Mouse (Mus musculus) midbrain, embryonic 11.5 days (tissue): ENCODE measurements around the gene Fam83d. TPM values are rescaled to one million over a fixed set of nuclear protein-coding genes. Genes with fewer than 3 reads are reported as not detected.

Source experiments
- ATAC-seq: fragments of 200-750 bp; cut with Nextera tagmentation; 2 replicates; pipeline ENCODE4 v1.8.0; 2017; ENCODE audit warnings: moderate TSS enrichment, moderate library complexity; ENCODE audit not compliant: low FRiP score
- DNase-seq: peaks from one replicate; pipeline ENCODE4 v3.0.0; 2015; ENCODE audit warnings: low spot score; ENCODE audit errors: missing footprints
- H3K27ac ChIP-seq: fragments of 300-500 bp; sonication (generic); 2 replicates; pipeline ENCODE4 v1.5.1; 2014; ENCODE audit warnings: low read depth, low read length
- H3K27me3 ChIP-seq: fragments of 300-500 bp; sonication (generic); 2 replicates; pipeline ENCODE4 v1.6.1; 2014; ENCODE audit warnings: mild to moderate bottlenecking, low read length, moderate library complexity, mixed read lengths; ENCODE audit not compliant: control insufficient read depth, insufficient read depth
- H3K36me3 ChIP-seq: fragments of 300-500 bp; sonication (generic); 2 replicates; pipeline ENCODE4 v1.6.1; 2014; ENCODE audit warnings: mild to moderate bottlenecking, low read length, moderate library complexity, mixed read lengths; ENCODE audit not compliant: control insufficient read depth, insufficient read depth
- H3K4me1 ChIP-seq: fragments of 300-500 bp; sonication (generic); 2 replicates; pipeline ENCODE4 v1.6.1; 2014; ENCODE audit warnings: low read length; ENCODE audit not compliant: control insufficient read depth, insufficient read depth
- H3K4me2 ChIP-seq: fragments of 300-500 bp; sonication (generic); 2 replicates; pipeline ENCODE4 v1.6.1; 2014; ENCODE audit warnings: mild to moderate bottlenecking, moderate library complexity
- H3K4me3 ChIP-seq: fragments of 300-500 bp; sonication (generic); 2 replicates; pipeline ENCODE4 v1.5.1; 2014; ENCODE audit warnings: low read depth, low read length
- H3K9ac ChIP-seq: fragments of 300-500 bp; sonication (generic); 2 replicates; pipeline ENCODE4 v1.6.1; 2014; ENCODE audit warnings: low read length
- H3K9me3 ChIP-seq: fragments of 300-500 bp; sonication (generic); 2 replicates; pipeline ENCODE4 v1.6.1; 2016; ENCODE audit warnings: low read length; ENCODE audit not compliant: control insufficient read depth
- WGBS: fragments of 180-500 bp; shearing (Covaris S2); extraction: QIAGEN DNeasy Blood & Tissue Kit; methylation state at CpG from one replicate; pipeline ENCODE4 v1.1.7; 2014; 5-methylcytosine and 5-hydroxymethylcytosine counted together
- polyA plus RNA-seq: library from polyadenylated mRNA; unstranded; fragments of >200 nt; fragmentation: Nextera tagmentation; extraction: Ambion mirVana; gene quantifications from 2 replicates; pipeline ENCODE4 v1.2.1, GENCODE M21; 2014

The Fam83d gene
- polyA plus RNA-seq = 48.5 and 48.8 TPM in 2 replicates

DNA sequence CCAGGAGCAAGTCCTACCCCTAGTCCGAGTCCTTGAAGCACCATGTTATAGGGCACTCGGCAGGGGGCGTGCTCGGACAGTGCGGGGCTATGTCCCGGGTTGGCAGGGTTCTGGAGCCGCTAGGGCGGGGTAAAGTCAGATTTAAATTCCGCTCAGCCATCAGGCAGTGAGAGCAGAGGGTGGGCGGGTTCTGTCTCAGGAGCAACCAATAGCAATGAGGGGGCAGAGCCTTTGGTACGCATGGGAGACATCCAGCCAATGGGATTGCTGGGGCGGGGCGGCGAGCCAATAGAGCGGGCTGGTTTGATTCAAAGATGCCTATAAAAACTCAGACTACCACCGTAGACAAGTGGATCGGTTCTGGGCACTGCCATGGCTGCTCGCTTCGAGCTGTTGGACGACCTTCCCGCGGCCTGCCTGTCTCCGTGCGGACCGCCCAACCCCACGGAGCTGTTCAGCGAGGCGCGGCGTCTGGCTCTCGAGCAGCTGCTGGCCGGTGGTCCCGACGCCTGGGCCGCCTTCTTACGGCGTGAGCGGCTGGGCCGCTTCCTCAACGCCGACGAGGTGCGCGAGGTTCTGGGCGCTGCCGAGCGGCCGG is at the start of gene Fam83d:
TSS of gene Fam83d (plus strand) at position 352 of the 598 bp plus-strand sequence.
- H3K9ac ChIP-seq = peak within 1 kb of the TSS; percentile 80
- WGBS = under 1% methylated on average over 48 of the region's 48 CpGs

DNA sequence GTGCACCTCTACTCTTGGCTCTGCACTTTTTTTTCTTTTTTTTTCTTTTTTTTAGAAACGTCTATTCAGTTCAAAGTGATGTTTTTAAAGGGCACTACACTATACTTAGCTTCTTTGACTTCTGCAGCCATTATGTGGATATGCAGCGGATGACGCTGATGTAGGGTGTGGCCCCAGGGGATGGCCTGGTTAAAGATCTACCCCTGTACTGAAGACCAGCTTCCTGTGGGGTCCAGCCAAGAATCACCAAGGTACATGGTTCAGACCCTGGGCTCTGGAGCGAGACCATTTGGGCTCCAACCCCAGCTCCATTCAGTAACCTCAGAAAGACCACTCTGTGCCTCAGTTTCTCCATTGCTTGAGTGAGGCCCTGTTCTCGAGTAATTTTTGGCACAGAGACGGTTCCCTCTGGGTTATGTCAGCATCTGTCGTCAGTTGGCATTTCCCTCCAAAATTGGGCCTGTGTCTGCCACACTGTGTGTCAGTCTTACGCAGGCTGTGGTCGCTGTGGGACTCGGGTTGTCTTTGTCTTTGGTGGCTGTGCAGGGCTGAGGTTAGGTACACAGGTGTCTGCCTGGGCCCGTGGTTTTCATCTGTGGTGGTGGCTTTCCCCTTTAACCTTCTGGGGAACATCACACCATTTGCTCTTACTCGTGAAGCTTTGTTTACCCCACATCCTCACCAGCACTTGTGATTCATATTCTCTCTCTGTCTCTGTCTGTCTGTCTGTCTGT is 48.9 kb upstream of the Fam83d start:
- no peaks in the 10 kb centered on the region for H3K36me3 ChIP-seq
- no peak overlapping the region for H3K4me2 ChIP-seq
- no peak for DNase-seq
- WGBS = 87% methylated on average over 12 of the region's 12 CpGs
- peaks cover 10% of the 10 kb centered on the region for H3K4me1 ChIP-seq
- no peak overlapping the region for H3K4me3 ChIP-seq
- H3K9ac ChIP-seq = no peak overlapping the region
- H3K27me3 ChIP-seq = no peaks in the 10 kb centered on the region
- ATAC-seq = no peak
- H3K27ac ChIP-seq = no peak overlapping the region
- no peaks in the 10 kb centered on the region for H3K9me3 ChIP-seq

More for the DNA sequence above, at the start of gene Fam83d:
- Histone ChIP-seq H3K36me3 (no peaks in the 10 kb centered on the region), H3K9me3 (no peaks in the 10 kb centered on the region), H3K4me3 (peak within 1 kb of the TSS; percentile 89), H3K4me1 (peaks cover 26% of the 10 kb centered on the region), H3K27me3 (no peaks in the 10 kb centered on the region), H3K4me2 (peak within 1 kb of the TSS; percentile 84), H3K27ac (peak within 1 kb of the TSS; percentile 35)
- ATAC-seq (peak; percentile 99), DNase-seq (peak; percentile 99)

DNA sequence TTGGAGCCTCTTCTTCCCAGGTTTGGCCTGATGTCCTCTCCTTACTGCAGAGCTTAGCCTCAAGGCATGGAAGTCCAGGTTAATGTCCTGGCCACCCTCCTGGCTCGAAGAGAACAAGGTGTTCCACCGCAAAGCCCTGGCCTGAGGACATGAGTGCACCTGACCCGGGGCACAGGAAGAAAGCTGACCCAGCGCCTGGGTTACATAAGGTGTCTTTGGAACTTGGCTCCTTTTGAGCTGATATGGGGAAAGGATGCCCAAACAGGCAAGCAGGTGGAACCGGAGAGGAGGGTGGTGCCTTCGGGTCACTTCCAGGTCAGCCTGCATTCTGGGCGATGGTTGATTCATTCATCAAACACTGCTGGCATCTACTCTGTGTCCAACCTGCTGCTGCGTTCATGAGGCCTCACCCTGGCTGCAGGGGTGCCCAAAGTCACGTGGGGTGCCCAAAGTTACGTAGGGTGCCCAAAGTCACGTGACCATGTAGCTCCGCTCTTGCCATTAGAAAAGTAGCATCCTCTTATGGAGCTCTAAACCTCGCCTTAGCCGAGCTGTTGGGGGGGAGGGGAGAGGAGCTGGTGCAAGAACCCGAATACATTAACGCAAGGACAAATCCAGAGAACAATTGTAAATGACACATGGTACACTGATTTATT is 47.0 kb upstream of the Fam83d start:
- H3K36me3 ChIP-seq = no peaks in the 10 kb centered on the region
- 78% methylated on average over 16 of the region's 16 CpGs for WGBS
- 0 out of 2 replicates have a peak, but pooled peaks have one; percentile 7 for ATAC-seq
- DNase-seq = no peak
- no peak overlapping the region for H3K27ac ChIP-seq
- no peak overlapping the region for H3K4me3 ChIP-seq
- H3K4me2 ChIP-seq = no peak overlapping the region
- H3K9me3 ChIP-seq = no peaks in the 10 kb centered on the region
- no peaks in the 10 kb centered on the region for H3K27me3 ChIP-seq
- H3K9ac ChIP-seq = no peak overlapping the region
- peaks cover 10% of the 10 kb centered on the region for H3K4me1 ChIP-seq

DNA sequence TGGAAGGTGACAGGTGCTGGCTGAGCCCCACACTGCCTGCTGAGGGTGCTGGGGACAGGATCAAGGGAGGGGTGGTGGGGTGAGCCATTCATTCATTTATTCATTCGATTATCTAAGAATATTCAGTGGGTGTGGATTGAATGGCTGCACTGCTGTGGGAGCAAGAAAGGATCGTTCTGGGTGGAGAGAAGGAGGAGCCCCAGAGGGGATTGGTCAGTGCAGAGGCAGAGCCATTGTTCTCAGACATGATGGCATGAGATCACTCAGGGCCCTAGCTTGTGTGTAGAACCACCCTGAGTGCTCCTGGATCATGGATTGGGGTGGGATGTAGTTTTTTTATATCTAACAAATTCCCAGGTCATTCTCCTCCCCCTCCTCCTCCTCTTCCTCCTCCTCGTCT is 46.4 kb upstream of the Fam83d start:
- Histone ChIP-seq H3K4me1 (peaks cover 7% of the 10 kb centered on the region), H3K27ac (no peak overlapping the region)
- WGBS = 48% methylated on average over 3 of the region's 3 CpGs

DNA sequence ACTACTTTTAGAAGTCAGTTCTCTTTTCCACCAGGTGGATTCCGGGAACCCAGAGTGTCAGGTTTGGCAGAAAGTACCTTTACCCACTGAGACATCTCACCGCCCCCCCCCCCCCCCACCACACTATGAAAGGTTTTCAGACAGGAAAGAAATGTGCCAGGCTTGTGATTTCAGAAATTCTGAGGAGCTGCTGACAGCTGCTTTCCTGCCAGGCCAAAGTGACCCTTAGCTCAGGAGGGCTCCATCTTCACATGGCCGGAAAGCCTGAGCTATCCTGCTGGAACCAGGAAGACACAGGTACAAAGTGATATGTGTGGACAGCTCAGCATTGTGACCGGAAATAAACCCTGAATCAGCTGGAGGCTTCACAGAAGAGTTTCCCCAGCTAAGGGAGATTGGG is 45.8 kb upstream of the Fam83d start:
- Histone ChIP-seq H3K36me3 (no peaks in the 10 kb centered on the region), H3K27me3 (no peaks in the 10 kb centered on the region), H3K4me3 (no peak overlapping the region), H3K4me1 (peaks cover 7% of the 10 kb centered on the region), H3K4me2 (no peak overlapping the region), H3K9me3 (no peaks in the 10 kb centered on the region), H3K9ac (no peak overlapping the region), H3K27ac (no peak overlapping the region)
- ATAC-seq = no peak
- WGBS = 90% methylated on average over 4 of the region's 4 CpGs
- peak; percentile 74 for DNase-seq

More for the DNA sequence above, 46.4 kb upstream of the Fam83d start:
- ATAC-seq (peak; percentile 57; the same call in 1 of the 2 replicates), DNase-seq (no peak)
- Histone ChIP-seq H3K4me2 (no peak overlapping the region), H3K9ac (no peak overlapping the region), H3K27me3 (no peaks in the 10 kb centered on the region), H3K4me3 (no peak overlapping the region), H3K36me3 (no peaks in the 10 kb centered on the region), H3K9me3 (no peaks in the 10 kb centered on the region)

DNA sequence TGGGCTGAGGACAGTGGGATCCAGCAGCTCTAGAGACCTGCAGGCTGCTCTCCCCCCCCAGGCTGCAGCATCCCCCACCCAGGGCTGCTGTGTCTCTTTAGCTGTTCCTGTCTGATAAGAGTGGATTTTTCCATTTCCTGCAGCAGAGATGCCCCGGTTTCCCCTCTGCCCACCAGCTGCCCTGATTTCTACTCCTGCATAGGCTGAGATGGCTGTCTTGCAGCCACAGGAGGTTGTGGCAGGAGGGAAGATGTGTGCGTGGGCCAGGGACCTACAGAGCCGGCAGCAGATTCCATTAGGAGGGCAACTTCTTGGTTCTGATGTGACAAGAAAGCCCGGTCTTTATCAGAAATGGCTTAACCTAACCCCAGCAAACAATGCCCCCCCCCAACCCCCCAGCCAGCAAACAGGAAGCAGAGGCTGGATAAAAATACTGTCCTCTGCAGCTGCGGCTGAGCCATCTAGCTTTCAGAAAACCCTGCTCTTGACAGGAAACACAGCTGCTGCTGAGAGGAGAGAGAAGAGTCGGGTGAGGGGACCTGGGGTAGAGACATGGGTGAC is 44.8 kb upstream of the Fam83d start:
- Histone ChIP-seq H3K4me2 (no peak overlapping the region), H3K36me3 (no peaks in the 10 kb centered on the region), H3K4me3 (no peak overlapping the region), H3K4me1 (peaks cover 7% of the 10 kb centered on the region), H3K9ac (no peak overlapping the region), H3K27me3 (no peaks in the 10 kb centered on the region), H3K27ac (no peak overlapping the region), H3K9me3 (no peaks in the 10 kb centered on the region)
- ATAC-seq = no peak
- DNase-seq = peak; percentile 84
- 67% methylated on average over 6 of the region's 6 CpGs for WGBS

DNA sequence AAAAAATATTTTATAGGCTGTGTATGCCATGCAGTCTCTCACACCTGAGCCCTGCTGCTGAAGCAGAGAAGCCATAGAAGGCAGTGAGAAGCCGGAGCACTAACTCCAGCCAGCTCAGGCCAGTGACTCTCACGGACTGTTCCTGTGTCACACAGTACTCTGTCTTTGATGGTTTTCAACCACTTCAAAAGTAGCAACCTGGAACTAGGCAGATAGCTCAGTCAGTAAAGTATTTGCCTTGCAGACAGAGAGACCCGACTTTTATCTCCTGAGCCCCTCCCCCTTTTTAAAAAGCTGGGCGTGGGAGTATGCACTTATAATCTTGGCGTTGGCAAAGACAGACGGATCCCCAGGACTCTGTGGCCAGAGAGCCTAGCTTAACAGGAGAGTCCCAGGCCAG is 44.1 kb upstream of the Fam83d start:
- Histone ChIP-seq H3K9me3 (no peaks in the 10 kb centered on the region), H3K27ac (no peak overlapping the region), H3K4me2 (no peak overlapping the region), H3K4me1 (peaks cover 7% of the 10 kb centered on the region), H3K4me3 (no peak overlapping the region), H3K36me3 (no peaks in the 10 kb centered on the region), H3K9ac (no peak overlapping the region), H3K27me3 (no peaks in the 10 kb centered on the region)
- WGBS = 55% methylated on average over 6 of the region's 6 CpGs
- ATAC-seq (no peak), DNase-seq (no peak)

DNA sequence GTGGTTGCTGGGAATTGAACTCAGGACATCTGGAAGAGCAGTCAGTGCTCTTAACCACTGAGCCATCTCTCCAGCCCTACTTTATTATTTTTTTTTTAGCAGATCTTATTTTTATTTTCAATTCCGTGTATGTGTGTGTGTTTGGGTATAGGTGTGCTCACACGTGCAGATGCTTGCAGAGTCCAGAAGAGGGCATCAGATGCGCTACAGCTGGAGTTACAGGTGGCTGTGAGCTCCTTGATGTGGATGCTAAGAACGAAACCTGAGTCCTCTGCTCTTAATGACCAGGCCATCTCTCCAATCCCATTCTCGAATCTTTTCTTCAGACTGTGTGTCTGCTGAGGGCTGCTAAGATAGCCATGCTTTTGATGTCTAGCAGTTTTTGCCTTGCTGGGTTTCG is 41.6 kb upstream of the Fam83d start:
- ATAC-seq (no peak), DNase-seq (no peak)
- H3K9me3 ChIP-seq = no peaks in the 10 kb centered on the region
- H3K27ac ChIP-seq = no peak overlapping the region
- H3K4me3 ChIP-seq = no peak overlapping the region
- H3K4me2 ChIP-seq = no peak overlapping the region
- no peak overlapping the region for H3K9ac ChIP-seq
- 72% methylated on average over 6 of the region's 6 CpGs for WGBS
- H3K4me1 ChIP-seq = peaks cover 3% of the 10 kb centered on the region
- no peaks in the 10 kb centered on the region for H3K36me3 ChIP-seq
- H3K27me3 ChIP-seq = no peaks in the 10 kb centered on the region
